Mouse (Mus musculus): ENCODE data around the gene H2afb1. TPM values are rescaled to one million over a fixed set of nuclear protein-coding genes. Genes with fewer than 3 reads are reported as not detected.

Gene H2afb1
- not detected for polyA plus RNA-seq (2014; fragmentation: Illumina TruSeq; extraction: RNeasy Lipid Tissue Mini Kit (QIAGEN cat#74804); ENCODE audit: low read depth, low replicate concordance)

DNA sequence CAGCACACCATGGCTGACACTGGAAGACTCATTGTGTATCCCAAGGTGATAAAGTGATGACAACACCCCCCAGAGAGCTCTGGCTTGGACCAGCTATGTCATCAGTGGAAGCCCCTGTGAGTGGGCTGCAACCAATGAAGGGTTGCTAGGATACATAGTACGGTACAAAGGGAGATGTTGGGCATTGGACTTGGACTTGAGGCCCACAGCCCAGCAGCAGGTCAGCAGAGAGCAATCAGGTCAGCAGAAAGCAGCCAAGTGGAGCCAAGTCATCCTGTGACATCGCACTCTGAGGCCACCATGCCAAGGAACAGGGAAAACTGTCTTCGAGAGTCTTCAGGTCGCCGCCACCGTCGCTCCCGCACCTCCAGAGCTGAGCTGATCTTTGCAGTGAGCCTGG, at the start of gene H2afb1:
H2afb1 (plus strand) TSS at position 301 of the 400 bp plus-strand sequence.

Data from sigmoid colon, adult 10 weeks (tissue).